Mouse (Mus musculus) MEL (cell line): Measurements from ENCODE around the gene Mpi. TPM values are rescaled to one million over a fixed set of nuclear protein-coding genes. Genes with fewer than 3 reads are reported as not detected.
A peak's percentile ranks its signal among the peaks of the same experiment; 100 is the strongest.

Experiments
- DNase-seq: peaks from one replicate; pipeline ENCODE4 v3.0.0; 2011; ENCODE audit warnings: low read depth, low spot score
- H3K27ac ChIP-seq: 2 replicates; pipeline ENCODE4 v1.5.1; 2012; ENCODE audit warnings: low read depth, mild to moderate bottlenecking, control low read depth, low read length, moderate library complexity; ENCODE audit not compliant: control insufficient read depth
- H3K27me3 ChIP-seq, 2 experiments: fragments of 150-350 bp in 1 of 2; sonication (generic) in 1 of 2; 2 replicates each; pipeline ENCODE4 v1.6.1; 2012; ENCODE audit warnings: low read length in 2 of 2, mild to moderate bottlenecking in 2 of 2, improper control_type of control experiment in 1 of 2, moderate library complexity in 1 of 2; ENCODE audit not compliant: insufficient read depth in 2 of 2, control insufficient read depth in 1 of 2
- H3K36me3 ChIP-seq, 2 experiments: 2 replicates each; pipeline ENCODE4 v1.6.1; 2012 to 2014; ENCODE audit warnings: low read length in 2 of 2, improper control_type of control experiment in 1 of 2, inconsistent platforms in 1 of 2, mild to moderate bottlenecking in 1 of 2; ENCODE audit not compliant: insufficient read depth in 2 of 2, control insufficient read depth in 1 of 2
- H3K4me1 ChIP-seq, 2 experiments: fragments of 150-350 bp in 1 of 2; sonication (generic) in 1 of 2; 2 replicates each; pipeline ENCODE4 v1.6.1; 2012; ENCODE audit warnings: low read length in 2 of 2, improper control_type of control experiment in 1 of 2, mild to moderate bottlenecking in 1 of 2; ENCODE audit not compliant: insufficient read depth in 2 of 2, control insufficient read depth in 1 of 2
- H3K4me3 ChIP-seq, 2 experiments: fragments of 150-350 bp in 1 of 2; sonication (generic) in 1 of 2; 2 replicates each; pipeline ENCODE4 v1.5.1; 2012; ENCODE audit warnings: low read depth in 2 of 2, low read length in 2 of 2, mild to moderate bottlenecking in 2 of 2, moderate library complexity in 2 of 2, control low read depth in 1 of 2, improper control_type of control experiment in 1 of 2; ENCODE audit not compliant: control insufficient read depth in 1 of 2, insufficient read depth in 1 of 2
- H3K79me2 ChIP-seq: 2 replicates; pipeline ENCODE4 v1.6.1; 2012; ENCODE audit warnings: mild to moderate bottlenecking, low read length, moderate library complexity; ENCODE audit not compliant: control insufficient read depth, poor library complexity, insufficient read depth
- H3K9ac ChIP-seq: 2 replicates; pipeline ENCODE4 v1.6.1; 2012; ENCODE audit warnings: low read depth, mild to moderate bottlenecking, control low read depth, low read length, moderate library complexity; ENCODE audit not compliant: control insufficient read depth, poor library complexity, severe bottlenecking
- H3K9me3 ChIP-seq: fragments of 150-350 bp; sonication (generic); replicated peaks from 2 replicates; pipeline ENCODE4 v1.6.1; 2012; ENCODE audit warnings: mild to moderate bottlenecking, low read length, improper control_type of control experiment, moderate library complexity; ENCODE audit not compliant: insufficient read depth
- CTCF ChIP-seq, 3 experiments: IDR thresholded peaks in 2 of 3; conservative IDR thresholded peaks in 1 of 3; 2 replicates each; pipeline ENCODE4 v1.5.1; 2011 to 2012; ENCODE audit warnings: low read length in 3 of 3, low read depth in 2 of 3, mild to moderate bottlenecking in 2 of 3, improper control_type of control experiment in 1 of 3, inconsistent platforms in 1 of 3, mixed read lengths in 1 of 3, moderate library complexity in 1 of 3; ENCODE audit not compliant: control insufficient read depth in 1 of 3, insufficient read depth in 1 of 3, poor library complexity in 1 of 3, severe bottlenecking in 1 of 3
- E2F4 ChIP-seq: IDR thresholded peaks from 2 replicates; pipeline ENCODE4 v1.6.1; 2011; ENCODE audit warnings: low read depth, low read length, improper control_type of control experiment, borderline replicate concordance
- ELF1 ChIP-seq: IDR thresholded peaks from 2 replicates; pipeline ENCODE4 v1.6.1; 2014; ENCODE audit warnings: low read depth, mild to moderate bottlenecking, inconsistent platforms, low read length, improper control_type of control experiment, moderate library complexity
- EP300 ChIP-seq, 2 experiments: IDR thresholded peaks; 2 replicates each; pipeline ENCODE4 v1.6.1; 2011; ENCODE audit warnings: improper control_type of control experiment in 2 of 2, low read length in 2 of 2, low read depth in 1 of 2, mild to moderate bottlenecking in 1 of 2
- GATA1 ChIP-seq: IDR thresholded peaks from 2 replicates; pipeline ENCODE4 v1.6.1; 2011; ENCODE audit warnings: low read depth, low read length, improper control_type of control experiment
- HCFC1 ChIP-seq: IDR thresholded peaks from 2 replicates; pipeline ENCODE4 v1.6.1; 2012; ENCODE audit warnings: low read depth, mild to moderate bottlenecking, inconsistent platforms, low read length, improper control_type of control experiment, moderate library complexity
- JUND ChIP-seq: IDR thresholded peaks from 2 replicates; pipeline ENCODE4 v1.6.1; 2011; ENCODE audit warnings: low read depth, mild to moderate bottlenecking, improper control_type of control experiment, low read length
- MAFK ChIP-seq: IDR thresholded peaks from 2 replicates; pipeline ENCODE4 v1.6.1; 2011; ENCODE audit warnings: low read depth, mild to moderate bottlenecking, low read length, improper control_type of control experiment, borderline replicate concordance
- MAX ChIP-seq: IDR thresholded peaks from 2 replicates; pipeline ENCODE4 v1.6.1; 2011; ENCODE audit warnings: low read length, improper control_type of control experiment
- MAZ ChIP-seq: IDR thresholded peaks from 2 replicates; pipeline ENCODE4 v1.6.1; 2012; ENCODE audit warnings: low read depth, mild to moderate bottlenecking, inconsistent platforms, low read length, improper control_type of control experiment
- MXI1 ChIP-seq: IDR thresholded peaks from 2 replicates; pipeline ENCODE4 v1.6.1; 2011; ENCODE audit warnings: mild to moderate bottlenecking, low read depth, low read length, improper control_type of control experiment
- MYB ChIP-seq: IDR thresholded peaks from 2 replicates; pipeline ENCODE4 v1.6.1; 2011; ENCODE audit warnings: mild to moderate bottlenecking, low read depth, low read length, improper control_type of control experiment
- MYC ChIP-seq: IDR thresholded peaks from 2 replicates; pipeline ENCODE4 v1.6.1; 2011; ENCODE audit warnings: low read depth, mild to moderate bottlenecking, low read length, improper control_type of control experiment, moderate library complexity
- NELFE ChIP-seq: IDR thresholded peaks from 2 replicates; pipeline ENCODE4 v1.6.1; 2011; ENCODE audit warnings: low read depth, low read length, improper control_type of control experiment
- NRF1 ChIP-seq: IDR thresholded peaks from 2 replicates; pipeline ENCODE4 v1.6.1; 2014; ENCODE audit warnings: low read depth, mild to moderate bottlenecking, inconsistent platforms, low read length, improper control_type of control experiment, moderate library complexity; ENCODE audit not compliant: poor library complexity, insufficient read depth, severe bottlenecking
- POLR2A ChIP-seq, 2 experiments: IDR thresholded peaks; 2 replicates each; pipeline ENCODE4 v1.6.1; 2011 to 2012; ENCODE audit warnings: low read length in 2 of 2, mild to moderate bottlenecking in 2 of 2, control low read depth in 1 of 2, improper control_type of control experiment in 1 of 2, low read depth in 1 of 2, moderate library complexity in 1 of 2; ENCODE audit not compliant: control insufficient read depth in 1 of 2, insufficient read depth in 1 of 2, poor library complexity in 1 of 2
- POLR2AphosphoS2 ChIP-seq: IDR thresholded peaks from 2 replicates; pipeline ENCODE4 v1.6.1; 2011; ENCODE audit warnings: low read length, improper control_type of control experiment
- RAD21 ChIP-seq: IDR thresholded peaks from 2 replicates; pipeline ENCODE4 v1.6.1; 2011; ENCODE audit warnings: mild to moderate bottlenecking, low read depth, low read length, improper control_type of control experiment
- SIN3A ChIP-seq: IDR thresholded peaks from 2 replicates; pipeline ENCODE4 v1.6.1; 2012; ENCODE audit warnings: low read length, improper control_type of control experiment, inconsistent platforms
- TCF12 ChIP-seq: IDR thresholded peaks from 2 replicates; pipeline ENCODE4 v1.6.1; 2014; ENCODE audit warnings: low read depth, mild to moderate bottlenecking, inconsistent platforms, low read length, improper control_type of control experiment, moderate library complexity
- UBTF ChIP-seq: IDR thresholded peaks from 2 replicates; pipeline ENCODE4 v1.6.1; 2012; ENCODE audit warnings: low read depth, mild to moderate bottlenecking, inconsistent platforms, low read length, improper control_type of control experiment, moderate library complexity, borderline replicate concordance; ENCODE audit not compliant: insufficient read depth
- ZKSCAN1 ChIP-seq: IDR thresholded peaks from 2 replicates; pipeline ENCODE4 v1.6.1; 2012; ENCODE audit warnings: low read depth, mild to moderate bottlenecking, inconsistent platforms, low read length, improper control_type of control experiment, moderate library complexity
- polyA plus RNA-seq, 2 experiments: library from polyadenylated mRNA; stranded (reverse) in 1 of 2; unstranded in 1 of 2; fragments of >175 nt in 1 of 2; fragments of >200 nt in 1 of 2; gene quantifications; 2 replicates each; pipeline versions ENCODE4 v1.2.1 to v1.2.4; 2012; ENCODE audit warnings: low replicate concordance in 2 of 2, low read depth in 1 of 2; ENCODE audit not compliant: insufficient read length in 2 of 2, insufficient read depth in 1 of 2, missing spikeins in 1 of 2
- total RNA-seq: library from RNA; depleted of rRNA; stranded (reverse); fragments of 300-350 nt; gene quantifications from 2 replicates; pipeline ENCODE4 v1.2.3, GENCODE M21; 2012

Mpi gene
- total and polyA plus RNA-seq, 3 experiments, result 24.3 to 37.7 TPM; not detected in 1

GRCm38 (mm10) chr9:57562896-57563372 is 10.4 kb upstream of the Mpi start:
- H3K79me2 ChIP-seq, result peaks cover 24% of the 10 kb centered on the region
- H3K9ac ChIP-seq, result no peak overlapping the region
- no peak overlapping the region for H3K27ac ChIP-seq
- no peak for DNase-seq
- TF ChIP-seq UBTF, result no peak
- no peak for TF ChIP-seq MYC
- peaks cover 2 to 28% of the 10 kb centered on the region in 2 experiments for H3K4me1 ChIP-seq
- H3K4me3 ChIP-seq, result no peak overlapping the region
- H3K9me3 ChIP-seq, result no peaks in the 10 kb centered on the region
- H3K36me3 ChIP-seq, result peaks cover 2 to 22% of the 10 kb centered on the region in 2 experiments
- H3K27me3 ChIP-seq, result no peaks in the 10 kb centered on the region

GRCm38 (mm10) chr9:57561711-57562099 is 9.1 kb upstream of the Mpi start:
- DNase-seq, result peak; percentile 75
- H3K79me2 ChIP-seq, result peaks cover 24% of the 10 kb centered on the region
- peak overlapping the region; percentile 67 for H3K27ac ChIP-seq
- no peaks in the 10 kb centered on the region for H3K27me3 ChIP-seq
- H3K9me3 ChIP-seq, result no peaks in the 10 kb centered on the region
- TF ChIP-seq NRF1 (no peak), EP300 (IDR thresholded peaks at IDR 0.05; ENCODE audit: low read depth in 1 of 2, low read length in 2 of 2) (peak in 1 of 2 experiments; percentile 9; a peak in 1 of 4 replicates), MYC (peak; percentile 45; the same call in 1 of the 2 replicates), ZKSCAN1 (no peak), POLR2AphosphoS2 (no peak), E2F4 (no peak)
- H3K9ac ChIP-seq, result peak overlapping the region; percentile 98
- H3K4me1 ChIP-seq, result peaks cover 2 to 28% of the 10 kb centered on the region in 2 experiments
- peak overlapping the region; percentile 97 to 99 for H3K4me3 ChIP-seq
- H3K36me3 ChIP-seq, result peaks cover 2 to 22% of the 10 kb centered on the region in 2 experiments

- H3K9ac ChIP-seq, result peak within 1 kb of the TSS; percentile 98
- TF ChIP-seq GATA1 (peak; percentile 53; the same call in 1 of the 2 replicates), ELF1 (peak; percentile 96), MAX (peak; percentile 20; the same call in 1 of the 2 replicates), HCFC1 (peak; percentile 84), NRF1 (peak; percentile 88), TCF12 (peak; percentile 10; the same call in 1 of the 2 replicates), MYB (0 out of 2 replicates have a peak, but pooled peaks have one; percentile 27), ZKSCAN1 (no peak), MAZ (no peak), EP300 (IDR thresholded peaks at IDR 0.05; ENCODE audit: low read depth in 1 of 2, low read length in 2 of 2) (0 out of 4 replicates have a peak, but pooled peaks of 1 of the 2 experiments have one; percentile 2), MXI1 (peak; percentile 72), SIN3A (peak; percentile 71), NELFE (peak; percentile 91), POLR2A (IDR thresholded peaks at IDR 0.05; ENCODE audit: control insufficient read depth in 1 of 2, insufficient read depth in 1 of 2, low read depth in 1 of 2, low read length in 2 of 2, poor library complexity in 1 of 2) (peak; percentile 52 to 91; a peak in 3 of 4 replicates), MAFK (no peak), RAD21 (no peak), CTCF (IDR thresholded peaks at IDR 0.05 in 2 of 3, conservative IDR thresholded peaks at IDR 0.05 in 1 of 3; ENCODE audit: control insufficient read depth in 1 of 3, insufficient read depth in 1 of 3, low read depth in 2 of 3, low read length in 3 of 3, poor library complexity in 1 of 3, severe bottlenecking in 1 of 3) (0 out of 6 replicates have a peak, but pooled peaks of 1 of the 3 experiments have one; percentile 1), JUND (no peak)
These were observed 8.5 kb upstream of the Mpi start, which contains the start of gene Scamp2 for GRCm38 (mm10) chr9:57560861-57561710. Gene Scamp2, plus strand, starts transcription at chr9:57560943.

More at GRCm38 (mm10) chr9:57560861-57561710, 8.5 kb upstream of the Mpi start, which contains the start of gene Scamp2:
- Histone ChIP-seq H3K79me2 (peaks cover 24% of the 10 kb centered on the region), H3K9me3 (no peaks in the 10 kb centered on the region), H3K4me3 (peak within 1 kb of the TSS; percentile 97 to 99), H3K4me1 (peaks cover 2 to 28% of the 10 kb centered on the region in 2 experiments), H3K36me3 (peaks cover 2 to 22% of the 10 kb centered on the region in 2 experiments), H3K27ac (peak within 1 kb of the TSS; percentile 89), H3K27me3 (no peaks in the 10 kb centered on the region)
- peak; percentile 97 for DNase-seq
